Mouse (Mus musculus) erythroblast, embryonic 14.5 days (primary cell): Measurements from ENCODE around the gene Atp2b2.

Source experiments
- GATA1 ChIP-seq: IDR thresholded peaks from 2 replicates; pipeline ENCODE4 v1.6.1; 2012; ENCODE audit warnings: low read length, inconsistent platforms, mixed read lengths
- TAL1 ChIP-seq: IDR thresholded peaks from 3 replicates; pipeline ENCODE4 v1.6.1; 2012; ENCODE audit warnings: low read length, inconsistent platforms, mixed read lengths

GRCm38 (mm10) chr6:113910411-113911055 is 131.9 kb downstream of the Atp2b2 start:
- TF ChIP-seq TAL1 (no peak), GATA1 (no peak)
